Mouse (Mus musculus): Measurements from ENCODE around the gene Gm13102. TPM values are rescaled to one million over a fixed set of nuclear protein-coding genes. Genes with fewer than 3 reads are reported as not detected.
"Not testable (repeated sequence)": the region's sequence is repeated elsewhere in the genome, so short reads cannot be mapped to it uniquely, and the experiment has no call there.

Gm13102 gene
- not detected for polyA plus RNA-seq (2017; shearing (Covaris generic))

GRCm38 (mm10) chr4:144106174-144106573 is at the start of gene Gm13102:
Gm13102 (plus strand) TSS chr4:144106474.
- not testable (repeated sequence) for ATAC-seq

DNA sequence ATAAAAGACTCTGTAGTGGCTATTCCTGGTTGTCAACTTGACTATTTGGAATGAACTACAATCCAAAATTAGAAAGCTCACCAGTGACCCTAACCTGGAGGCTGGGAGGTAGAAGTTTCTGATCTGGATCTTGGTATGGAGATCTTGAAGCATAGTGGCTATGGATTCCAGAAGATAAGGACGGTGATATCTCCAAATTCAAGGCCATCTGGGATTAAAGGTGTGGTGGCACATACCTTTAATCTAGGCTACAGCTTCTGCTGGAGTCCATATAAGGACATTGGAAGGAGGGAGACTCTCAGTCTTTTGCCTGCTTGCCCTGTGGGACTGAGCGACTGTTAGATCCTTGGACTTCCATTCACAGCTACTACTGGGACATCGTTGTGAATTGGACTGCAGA is 47.4 kb upstream of the Gm13102 start, which contains the start of gene Pramel4:
Gene Pramel4 (plus strand): TSS at position 301 of the 400 bp plus-strand sequence.
- not testable (repeated sequence) for ATAC-seq

Other genes with a start within 250 kb of the Gm13102 start
- gene Pramef6, start 206.1 kb upstream of the Gm13102 start, polyA plus RNA-seq (2017; shearing (Covaris generic)) = not detected
- gene Pramef25, start 155.5 kb upstream of the Gm13102 start, polyA plus RNA-seq (2017; shearing (Covaris generic)) = not detected
- not detected for gene Gm13101, start 139.5 kb upstream of the Gm13102 start, polyA plus RNA-seq (2017; shearing (Covaris generic))
- gene Pramef17, start 112.1 kb upstream of the Gm13102 start, polyA plus RNA-seq (2017; shearing (Covaris generic)) = not detected
- gene Pramel4, start 47.3 kb upstream of the Gm13102 start, polyA plus RNA-seq (2017; shearing (Covaris generic)) = under 1 TPM in 1 of 2 experiments, not detected in 1; 0.24 TPM
- gene Oog3, start 56.2 kb downstream of the Gm13102 start, polyA plus RNA-seq (2017; shearing (Covaris generic)) = not detected
- not detected for gene Oog2, start 84.2 kb downstream of the Gm13102 start, polyA plus RNA-seq (2017; shearing (Covaris generic))
- gene C87977, start 106.8 kb downstream of the Gm13102 start, polyA plus RNA-seq (2017; shearing (Covaris generic)) = not detected
- gene Pramel5, start 174.0 kb downstream of the Gm13102 start, polyA plus RNA-seq (2017; shearing (Covaris generic)) = not detected
- gene Gm13128, start 223.8 kb downstream of the Gm13102 start, polyA plus RNA-seq (2017; shearing (Covaris generic)) = not detected